Mouse (Mus musculus): ENCODE measurements around the gene Tnni1. TPM values are rescaled to one million over a fixed set of nuclear protein-coding genes. Genes with fewer than 3 reads are reported as not detected.

Tnni1 gene
- polyA plus RNA-seq, 1 experiment from 2014 or later = 15.6 TPM

GRCm38 (mm10) chr1:135812205-135812604 is 33.0 kb downstream of the Tnni1 start:
- WGBS (ENCODE audit: insufficient replicate concordance) = 56% methylated on average over 3 of the region's 3 CpGs
- no peak for ATAC-seq (ENCODE audit: low read depth)
- no peaks in the 10 kb centered on the region for H3K36me3 ChIP-seq (ENCODE audit: control insufficient read depth, insufficient read depth)
- no peak overlapping the region for H3K27ac ChIP-seq (ENCODE audit: low read length)
- no peaks in the 10 kb centered on the region for H3K9me3 ChIP-seq (replicated peaks; ENCODE audit: control insufficient read depth, low read length)
- H3K4me2 ChIP-seq (ENCODE audit: low read depth, low read length) = no peak overlapping the region
- H3K4me3 ChIP-seq (ENCODE audit: low read depth, low read length) = no peak overlapping the region
- H3K27me3 ChIP-seq (ENCODE audit: control insufficient read depth, insufficient read depth, low read depth, low read length) = peaks cover 9% of the 10 kb centered on the region
- no peak overlapping the region for H3K9ac ChIP-seq (ENCODE audit: low read depth, low read length)
- H3K4me1 ChIP-seq (ENCODE audit: control insufficient read depth, low read depth, low read length) = no peaks in the 10 kb centered on the region

GRCm38 (mm10) chr1:135812618-135813017 is 33.4 kb downstream of the Tnni1 start:
- Histone ChIP-seq H3K4me2 (ENCODE audit: low read depth, low read length) (no peak overlapping the region), H3K9ac (ENCODE audit: low read depth, low read length) (no peak overlapping the region)
- ATAC-seq (ENCODE audit: low read depth) = no peak

GRCm38 (mm10) chr1:135813071-135813470 is 33.8 kb downstream of the Tnni1 start:
- Histone ChIP-seq H3K27me3 (ENCODE audit: control insufficient read depth, insufficient read depth, low read depth, low read length) (peaks cover 17% of the 10 kb centered on the region), H3K4me3 (ENCODE audit: low read depth, low read length) (no peak overlapping the region), H3K4me2 (ENCODE audit: low read depth, low read length) (no peak overlapping the region), H3K9me3 (replicated peaks; ENCODE audit: control insufficient read depth, low read length) (no peaks in the 10 kb centered on the region), H3K36me3 (ENCODE audit: control insufficient read depth, insufficient read depth) (no peaks in the 10 kb centered on the region), H3K4me1 (ENCODE audit: control insufficient read depth, low read depth, low read length) (no peaks in the 10 kb centered on the region), H3K9ac (ENCODE audit: low read depth, low read length) (no peak overlapping the region), H3K27ac (ENCODE audit: low read length) (no peak overlapping the region)
- WGBS (ENCODE audit: insufficient replicate concordance) = 39% methylated on average over 4 of the region's 4 CpGs
- ATAC-seq (ENCODE audit: low read depth) = no peak

More at GRCm38 (mm10) chr1:135812618-135813017, 33.4 kb downstream of the Tnni1 start:
- 31% methylated on average over 2 of the region's 2 CpGs for WGBS (ENCODE audit: insufficient replicate concordance)
- Histone ChIP-seq H3K4me3 (ENCODE audit: low read depth, low read length) (no peak overlapping the region), H3K9me3 (replicated peaks; ENCODE audit: control insufficient read depth, low read length) (no peaks in the 10 kb centered on the region), H3K4me1 (ENCODE audit: control insufficient read depth, low read depth, low read length) (no peaks in the 10 kb centered on the region), H3K27ac (ENCODE audit: low read length) (no peak overlapping the region), H3K36me3 (ENCODE audit: control insufficient read depth, insufficient read depth) (no peaks in the 10 kb centered on the region), H3K27me3 (ENCODE audit: control insufficient read depth, insufficient read depth, low read depth, low read length) (peaks cover 13% of the 10 kb centered on the region)

- Histone ChIP-seq H3K27ac (ENCODE audit: low read length) (no peak overlapping the region), H3K4me2 (ENCODE audit: low read depth, low read length) (no peak overlapping the region), H3K27me3 (ENCODE audit: control insufficient read depth, insufficient read depth, low read depth, low read length) (peaks cover 25% of the 10 kb centered on the region), H3K4me1 (ENCODE audit: control insufficient read depth, low read depth, low read length) (no peaks in the 10 kb centered on the region), H3K4me3 (ENCODE audit: low read depth, low read length) (no peak overlapping the region), H3K36me3 (ENCODE audit: control insufficient read depth, insufficient read depth) (no peaks in the 10 kb centered on the region), H3K9ac (ENCODE audit: low read depth, low read length) (no peak overlapping the region), H3K9me3 (replicated peaks; ENCODE audit: control insufficient read depth, low read length) (no peaks in the 10 kb centered on the region)
- 53% methylated on average over 5 of the region's 5 CpGs for WGBS (ENCODE audit: insufficient replicate concordance)
- ATAC-seq (ENCODE audit: low read depth) = no peak
Observed at GRCm38 (mm10) chr1:135813687-135814395, 34.6 kb downstream of the Tnni1 start.

GRCm38 (mm10) chr1:135814531-135814930 is 35.3 kb downstream of the Tnni1 start:
- WGBS (ENCODE audit: insufficient replicate concordance) = 54% methylated on average over 5 of the region's 5 CpGs
- no peaks in the 10 kb centered on the region for H3K36me3 ChIP-seq (ENCODE audit: control insufficient read depth, insufficient read depth)
- peaks cover 32% of the 10 kb centered on the region for H3K27me3 ChIP-seq (ENCODE audit: control insufficient read depth, insufficient read depth, low read depth, low read length)
- no peak overlapping the region for H3K4me3 ChIP-seq (ENCODE audit: low read depth, low read length)
- no peaks in the 10 kb centered on the region for H3K4me1 ChIP-seq (ENCODE audit: control insufficient read depth, low read depth, low read length)
- ATAC-seq (ENCODE audit: low read depth) = no peak
- H3K4me2 ChIP-seq (ENCODE audit: low read depth, low read length) = no peak overlapping the region
- H3K9ac ChIP-seq (ENCODE audit: low read depth, low read length) = no peak overlapping the region
- H3K27ac ChIP-seq (ENCODE audit: low read length) = no peak overlapping the region
- H3K9me3 ChIP-seq (replicated peaks; ENCODE audit: control insufficient read depth, low read length) = no peaks in the 10 kb centered on the region

- 19% methylated on average over 4 of the region's 4 CpGs for WGBS (ENCODE audit: insufficient replicate concordance)
- H3K27ac ChIP-seq (ENCODE audit: low read length) = no peak overlapping the region
- no peaks in the 10 kb centered on the region for H3K4me1 ChIP-seq (ENCODE audit: control insufficient read depth, low read depth, low read length)
- no peaks in the 10 kb centered on the region for H3K9me3 ChIP-seq (replicated peaks; ENCODE audit: control insufficient read depth, low read length)
- no peaks in the 10 kb centered on the region for H3K36me3 ChIP-seq (ENCODE audit: control insufficient read depth, insufficient read depth)
- H3K27me3 ChIP-seq (ENCODE audit: control insufficient read depth, insufficient read depth, low read depth, low read length) = peaks cover 40% of the 10 kb centered on the region
- no peak overlapping the region for H3K4me2 ChIP-seq (ENCODE audit: low read depth, low read length)
- no peak overlapping the region for H3K4me3 ChIP-seq (ENCODE audit: low read depth, low read length)
- no peak overlapping the region for H3K9ac ChIP-seq (ENCODE audit: low read depth, low read length)
- no peak for ATAC-seq (ENCODE audit: low read depth)
Observed at GRCm38 (mm10) chr1:135817595-135817994, 38.4 kb downstream of the Tnni1 start.

GRCm38 (mm10) chr1:135818481-135819086 is 39.4 kb downstream of the Tnni1 start, which contains the start of gene Lad1:
Lad1 (plus strand) TSS chr1:135818598.
- H3K4me3 ChIP-seq (ENCODE audit: low read depth, low read length) = peak within 1 kb of the TSS; percentile 46
- H3K9me3 ChIP-seq (replicated peaks; ENCODE audit: control insufficient read depth, low read length) = no peaks in the 10 kb centered on the region
- under 1% methylated on average over 63 of the region's 63 CpGs for WGBS (ENCODE audit: insufficient replicate concordance)
- peak within 1 kb of the TSS; percentile 62 for H3K4me2 ChIP-seq (ENCODE audit: low read depth, low read length)
- no peak within 1 kb of the TSS; the same call in 1 of the 2 replicates for H3K9ac ChIP-seq (ENCODE audit: low read depth, low read length)
- H3K4me1 ChIP-seq (ENCODE audit: control insufficient read depth, low read depth, low read length) = no peaks in the 10 kb centered on the region
- H3K27ac ChIP-seq (ENCODE audit: low read length) = no peak within 1 kb of the TSS
- no peak for ATAC-seq (ENCODE audit: low read depth)
- no peaks in the 10 kb centered on the region for H3K36me3 ChIP-seq (ENCODE audit: control insufficient read depth, insufficient read depth)
- H3K27me3 ChIP-seq (ENCODE audit: control insufficient read depth, insufficient read depth, low read depth, low read length) = peaks cover 40% of the 10 kb centered on the region

- WGBS (ENCODE audit: insufficient replicate concordance) = 67% methylated on average over 10 of the region's 10 CpGs
- Histone ChIP-seq H3K9me3 (replicated peaks; ENCODE audit: control insufficient read depth, low read length) (no peaks in the 10 kb centered on the region), H3K4me1 (ENCODE audit: control insufficient read depth, low read depth, low read length) (no peaks in the 10 kb centered on the region), H3K27ac (ENCODE audit: low read length) (no peak overlapping the region), H3K4me3 (ENCODE audit: low read depth, low read length) (no peak overlapping the region), H3K9ac (ENCODE audit: low read depth, low read length) (no peak overlapping the region), H3K27me3 (ENCODE audit: control insufficient read depth, insufficient read depth, low read depth, low read length) (peaks cover 40% of the 10 kb centered on the region), H3K36me3 (ENCODE audit: control insufficient read depth, insufficient read depth) (no peaks in the 10 kb centered on the region), H3K4me2 (ENCODE audit: low read depth, low read length) (no peak overlapping the region)
- no peak for ATAC-seq (ENCODE audit: low read depth)
Observed at GRCm38 (mm10) chr1:135820071-135820470, 40.8 kb downstream of the Tnni1 start.

- ATAC-seq (ENCODE audit: low read depth) = no peak
- 55% methylated on average over 16 of the region's 16 CpGs for WGBS (ENCODE audit: insufficient replicate concordance)
- no peaks in the 10 kb centered on the region for H3K9me3 ChIP-seq (replicated peaks; ENCODE audit: control insufficient read depth, low read length)
- no peak overlapping the region for H3K4me3 ChIP-seq (ENCODE audit: low read depth, low read length)
- no peaks in the 10 kb centered on the region for H3K4me1 ChIP-seq (ENCODE audit: control insufficient read depth, low read depth, low read length)
- H3K4me2 ChIP-seq (ENCODE audit: low read depth, low read length) = no peak overlapping the region
- no peak overlapping the region for H3K9ac ChIP-seq (ENCODE audit: low read depth, low read length)
- peaks cover 40% of the 10 kb centered on the region for H3K27me3 ChIP-seq (ENCODE audit: control insufficient read depth, insufficient read depth, low read depth, low read length)
- H3K27ac ChIP-seq (ENCODE audit: low read length) = no peak overlapping the region
- no peaks in the 10 kb centered on the region for H3K36me3 ChIP-seq (ENCODE audit: control insufficient read depth, insufficient read depth)
Observed at GRCm38 (mm10) chr1:135820736-135821364, 41.6 kb downstream of the Tnni1 start.
